Mouse (Mus musculus): ENCODE results near the gene Tgfbr3. TPM values are rescaled to one million over a fixed set of nuclear protein-coding genes. Genes with fewer than 3 reads are reported as not detected.
A peak's percentile ranks its signal among the peaks of the same experiment; 100 is the strongest.

Gene Tgfbr3
- total RNA-seq (2021), result 1 to 10 TPM; 7.8 to 9.9 TPM

DNA sequence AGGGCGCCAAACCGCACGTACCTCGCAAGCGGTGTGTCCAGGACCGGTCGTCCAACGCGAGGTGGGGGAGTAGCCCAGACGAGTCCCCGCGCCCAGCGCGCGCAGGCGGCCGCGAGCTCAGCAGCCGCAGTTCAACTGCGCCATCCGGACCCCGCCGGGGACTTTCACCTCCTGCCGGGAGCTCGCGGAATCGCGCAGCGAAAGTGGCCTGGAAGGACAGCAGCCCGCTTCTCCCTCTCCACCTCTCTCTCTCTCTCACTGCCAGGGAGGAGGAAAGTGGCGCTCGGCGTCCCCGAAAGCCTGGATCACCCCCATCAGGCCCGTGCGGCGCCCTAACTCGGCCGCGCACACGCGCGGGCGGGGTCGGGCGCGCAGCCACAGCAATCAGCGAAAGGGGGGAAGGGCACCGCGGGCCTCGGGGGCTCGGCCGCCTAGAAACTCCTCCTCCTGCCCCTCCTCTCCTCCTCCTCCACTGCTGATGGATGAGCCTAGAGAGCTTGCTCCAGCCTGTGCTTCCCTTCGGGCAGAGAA lies at the start of gene Tgfbr3:
Tgfbr3 (minus strand) TSS at position 396 of the 531 bp plus-strand sequence.
- intact Hi-C loops (cut with DNase I), result loop anchor here (5.0 to 10.0 kb wide), 2 partner anchors 122 to 294 kb away; no protein-coding TSS in a partner anchor
- DNase-seq (ENCODE audit: low spot score in 2 of 2), result peak; percentile 67 to 73

DNA sequence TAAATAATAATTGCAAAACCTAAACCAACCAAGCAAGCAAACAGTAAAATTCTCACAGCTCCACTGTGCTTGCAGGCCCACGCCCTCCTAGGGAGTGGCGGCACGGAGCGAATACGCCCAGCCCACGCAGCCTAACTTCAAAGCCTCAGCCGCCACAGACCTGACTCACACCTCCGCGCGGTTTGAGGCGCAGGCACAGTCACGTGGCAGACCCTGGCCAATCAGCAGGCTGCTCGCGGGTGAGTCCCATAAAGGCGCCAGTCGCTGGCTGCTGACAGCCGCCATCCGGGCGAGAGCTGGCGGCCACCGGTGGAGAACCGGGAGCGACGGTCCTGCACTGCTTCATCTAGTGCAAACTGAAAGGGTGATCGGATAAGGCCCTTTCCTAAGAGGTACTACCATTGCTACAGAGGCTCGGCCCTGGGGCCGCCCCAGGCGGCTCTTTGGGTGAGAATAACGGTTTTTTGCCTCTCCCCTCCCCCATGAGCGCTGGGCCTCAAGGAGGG lies 41.5 kb upstream of the Tgfbr3 start, which contains the start of gene Brdt:
Brdt (plus strand) TSS at position 244 of the 506 bp plus-strand sequence.
- intact Hi-C loops (cut with DNase I), result no loop called here
- DNase-seq (ENCODE audit: low spot score in 2 of 2), result no peak

DNA sequence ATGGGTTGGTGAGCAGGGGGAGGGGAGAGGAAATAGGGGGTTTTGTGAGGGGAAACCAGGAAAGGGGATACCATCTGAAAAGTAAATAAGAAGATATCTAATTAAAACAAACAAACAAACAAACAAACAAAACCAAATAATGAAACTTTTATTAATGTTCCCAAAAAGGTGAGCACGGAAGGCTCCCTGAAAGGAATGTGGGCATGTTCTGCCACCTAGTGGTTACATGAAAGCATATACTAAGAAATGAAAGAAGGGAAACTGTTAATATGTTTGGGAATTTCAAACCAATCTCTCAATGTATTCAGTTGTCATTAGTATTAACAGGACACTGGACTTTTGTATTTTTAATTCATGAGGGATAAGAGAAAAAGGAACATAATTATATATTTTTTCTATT lies 31.3 kb upstream of the Tgfbr3 start:
- DNase-seq (ENCODE audit: low spot score in 2 of 2), result peak; percentile 12 to 28
- intact Hi-C loops (cut with DNase I), result loop anchor here (1.0 kb wide), 2 partner anchors 325 to 330 kb away; no protein-coding TSS in a partner anchor

DNA sequence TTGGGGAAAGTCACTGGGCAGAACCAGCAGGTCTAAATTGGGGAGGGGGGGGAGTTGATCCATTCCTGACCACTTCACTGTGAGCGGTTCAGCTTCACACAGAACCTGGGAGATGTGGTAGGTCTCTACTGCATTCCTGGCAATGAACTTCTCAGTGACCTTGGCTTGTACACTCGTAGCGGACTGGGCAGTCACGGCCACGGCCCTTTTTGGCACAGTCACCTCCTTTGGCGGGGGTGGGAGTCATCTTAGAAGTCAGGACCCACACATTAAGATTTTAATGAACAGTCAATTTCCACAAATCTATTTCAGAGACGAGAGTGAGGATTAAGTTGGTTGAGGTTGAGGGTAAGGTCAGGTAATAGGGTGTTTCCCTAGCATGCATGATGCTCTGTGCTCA lies 27.7 kb upstream of the Tgfbr3 start:
- no peak for DNase-seq (ENCODE audit: low spot score in 2 of 2)
- intact Hi-C loops (cut with DNase I), result no loop called here

DNA sequence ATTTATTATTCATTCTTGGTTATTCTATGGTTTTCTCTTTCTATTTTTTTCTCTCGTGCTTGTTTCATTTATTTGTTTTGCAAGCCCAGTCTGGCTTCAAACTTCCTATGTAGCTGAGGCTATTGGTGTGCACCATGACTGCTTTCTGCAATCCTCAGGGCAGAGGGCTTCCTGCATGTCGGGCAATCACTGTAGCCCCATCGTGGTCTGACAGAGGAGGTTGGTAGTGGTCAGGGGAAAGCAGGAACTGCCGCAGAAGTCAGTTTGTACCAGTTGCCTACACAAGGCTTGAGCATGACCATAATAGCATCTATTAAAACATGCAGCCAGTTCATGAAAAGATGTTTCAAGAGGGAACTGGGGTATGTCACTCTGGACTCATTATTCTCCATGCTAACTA lies 18.0 kb upstream of the Tgfbr3 start:
- DNase-seq (ENCODE audit: low spot score in 2 of 2), result no peak
- intact Hi-C loops (cut with DNase I), result no loop called here

DNA sequence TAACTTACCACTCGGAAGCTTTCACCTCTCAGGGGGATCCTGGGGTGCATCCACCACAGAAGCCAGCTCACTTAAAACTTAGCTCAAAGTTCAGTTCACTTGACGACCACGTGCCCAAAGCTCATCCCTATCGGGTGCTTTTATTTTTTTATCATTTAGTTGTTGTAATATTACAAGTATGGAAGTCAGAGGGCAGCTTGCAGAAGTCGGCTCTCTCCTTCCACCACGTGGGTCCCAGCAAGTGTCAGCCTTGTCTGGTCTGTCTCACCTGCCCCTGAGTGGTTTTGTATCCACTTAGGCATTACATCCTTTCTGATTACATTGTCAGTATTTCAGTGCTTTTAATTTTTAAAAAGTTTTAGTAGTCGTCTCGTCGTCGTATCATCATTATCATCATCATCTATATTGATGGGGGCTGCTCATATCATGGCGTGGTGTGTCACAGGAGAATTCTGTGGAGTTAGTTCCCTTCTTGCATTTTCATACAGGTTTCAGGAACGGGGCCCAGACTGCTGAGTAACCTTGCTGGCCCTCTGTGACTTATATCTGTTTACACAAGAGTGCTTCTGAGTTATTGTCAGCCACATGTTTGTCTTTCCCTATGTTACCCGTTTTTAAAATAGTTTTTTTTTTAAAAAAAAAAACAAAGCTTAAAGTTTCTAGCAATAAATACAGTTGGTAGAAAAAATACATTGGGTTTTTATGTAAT lies 14.8 kb upstream of the Tgfbr3 start:
- no peak for DNase-seq (ENCODE audit: low spot score in 2 of 2)
- intact Hi-C loops (cut with DNase I), result no loop called here

DNA sequence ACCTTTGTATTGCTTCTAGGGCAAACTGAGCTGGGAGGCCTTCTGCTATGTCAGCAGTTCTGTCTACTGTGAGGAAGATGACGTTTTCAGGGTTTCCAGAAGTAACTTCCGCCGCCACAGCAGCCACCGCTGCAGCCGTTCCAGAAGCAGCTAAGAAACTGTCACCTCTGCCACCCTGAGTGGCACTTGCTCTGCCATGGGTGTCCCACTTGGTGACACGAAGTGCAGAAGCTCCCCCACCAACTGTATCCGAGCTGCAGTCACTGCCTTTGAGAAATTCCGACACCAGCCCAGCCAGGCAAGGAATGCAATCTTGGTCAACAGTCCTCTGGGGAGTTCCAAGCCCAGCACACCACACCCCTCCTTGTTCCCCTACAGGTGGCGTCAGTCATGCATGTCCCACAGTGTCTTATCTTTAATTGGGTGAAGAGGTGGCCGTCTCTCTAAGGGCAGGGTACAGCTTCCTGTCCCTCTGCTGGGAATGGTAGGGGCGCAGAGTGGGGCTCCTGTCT lies 14.0 kb upstream of the Tgfbr3 start:
- intact Hi-C loops (cut with DNase I), result no loop called here

DNA sequence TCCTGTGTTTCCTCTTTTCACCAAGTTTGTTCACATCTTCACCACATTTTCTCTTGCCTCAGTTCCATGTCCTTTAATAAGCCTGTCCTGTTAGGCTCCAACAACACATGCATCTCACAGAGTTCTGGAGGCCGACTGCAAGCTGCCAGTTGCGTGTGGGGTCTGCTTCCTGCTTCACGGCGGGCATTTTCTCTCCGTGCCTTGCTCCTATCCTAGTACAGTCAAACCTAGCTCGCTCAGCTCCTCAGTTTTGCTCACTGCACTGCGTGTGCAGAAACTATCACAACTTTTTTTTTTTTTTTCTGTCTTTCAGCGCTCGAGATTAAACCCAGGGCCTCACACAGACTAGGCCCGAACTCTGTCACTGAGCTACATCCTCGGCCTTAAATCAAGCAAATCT lies 9.4 kb upstream of the Tgfbr3 start:
- DNase-seq (ENCODE audit: low spot score in 2 of 2), result no peak
- intact Hi-C loops (cut with DNase I), result no loop called here

More for the DNA sequence above, 14.0 kb upstream of the Tgfbr3 start:
- no peak for DNase-seq (ENCODE audit: low spot score in 2 of 2)

DNA sequence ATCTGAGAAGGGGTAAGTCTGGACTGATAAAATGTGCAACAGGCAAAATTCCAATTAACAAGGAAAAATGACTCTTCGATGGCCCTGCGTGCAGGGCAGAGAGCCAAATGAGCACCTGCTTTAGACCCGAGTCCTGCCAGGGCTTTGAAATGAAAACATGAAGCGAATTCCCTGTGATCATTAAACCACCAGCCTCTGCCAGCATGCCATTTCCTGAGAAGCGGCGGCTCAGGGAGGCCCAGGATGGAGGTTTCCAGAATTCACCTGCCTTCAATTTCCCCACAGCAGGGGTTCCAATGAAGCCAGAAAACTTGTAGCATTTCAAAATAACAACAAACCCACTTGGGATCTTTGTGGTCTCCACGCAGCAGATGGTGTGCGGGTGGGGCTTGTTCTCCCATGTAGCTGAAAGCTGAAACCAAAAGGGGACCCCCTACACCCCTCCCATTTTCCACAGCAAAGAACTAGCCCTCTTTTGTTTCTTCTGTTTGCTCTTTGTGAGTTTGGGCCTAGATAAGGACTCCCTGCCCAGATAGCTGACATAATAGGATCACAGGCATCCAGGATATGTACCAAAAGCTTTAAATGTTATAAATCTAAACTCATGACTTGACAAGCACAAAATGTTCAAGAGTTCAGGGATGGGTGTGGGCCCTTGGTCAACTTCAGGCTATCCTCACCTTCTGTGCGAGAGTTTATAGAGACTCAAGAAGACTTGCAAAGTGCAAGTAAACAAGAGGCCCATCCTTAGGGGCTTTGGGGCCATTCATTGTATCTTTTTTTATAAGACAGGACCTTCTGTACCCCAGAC lies 7.3 kb upstream of the Tgfbr3 start:
- intact Hi-C loops (cut with DNase I), result no loop called here
- DNase-seq (ENCODE audit: low spot score in 2 of 2), result no peak

DNA sequence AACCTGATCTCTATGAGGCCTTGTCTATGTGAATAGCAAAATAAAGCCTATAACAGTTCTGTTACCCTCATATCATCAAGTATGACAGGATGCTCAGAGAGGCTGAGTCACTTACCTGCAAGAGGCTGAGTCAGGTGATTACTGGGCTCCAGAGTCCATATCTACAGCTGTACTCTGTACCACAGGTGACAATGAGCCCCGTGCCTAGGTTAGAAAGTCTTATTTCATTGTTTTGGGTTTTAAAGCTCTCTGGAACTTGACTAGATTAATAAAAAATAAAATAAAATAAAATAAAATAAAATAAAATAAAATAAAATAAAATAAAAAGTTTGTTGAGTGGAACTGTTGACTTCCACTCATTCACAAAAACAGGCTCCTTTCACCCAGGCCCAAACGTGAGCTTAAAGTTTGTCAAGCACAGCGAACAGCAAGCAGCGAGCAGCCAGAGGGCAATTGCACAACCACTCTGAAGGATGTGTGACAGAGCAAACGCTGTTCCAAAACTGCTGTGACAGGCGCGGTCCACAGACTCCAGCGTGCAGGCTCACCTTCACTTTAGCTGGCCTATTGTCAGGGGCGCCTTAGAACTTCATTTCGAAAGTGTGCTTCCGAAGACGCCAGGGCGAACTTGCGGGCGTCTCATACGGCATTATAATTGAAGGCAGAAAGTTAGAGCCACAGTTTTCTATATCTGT lies 6.5 kb upstream of the Tgfbr3 start:
- intact Hi-C loops (cut with DNase I), result no loop called here
- DNase-seq (ENCODE audit: low spot score in 2 of 2), result no peak

DNA sequence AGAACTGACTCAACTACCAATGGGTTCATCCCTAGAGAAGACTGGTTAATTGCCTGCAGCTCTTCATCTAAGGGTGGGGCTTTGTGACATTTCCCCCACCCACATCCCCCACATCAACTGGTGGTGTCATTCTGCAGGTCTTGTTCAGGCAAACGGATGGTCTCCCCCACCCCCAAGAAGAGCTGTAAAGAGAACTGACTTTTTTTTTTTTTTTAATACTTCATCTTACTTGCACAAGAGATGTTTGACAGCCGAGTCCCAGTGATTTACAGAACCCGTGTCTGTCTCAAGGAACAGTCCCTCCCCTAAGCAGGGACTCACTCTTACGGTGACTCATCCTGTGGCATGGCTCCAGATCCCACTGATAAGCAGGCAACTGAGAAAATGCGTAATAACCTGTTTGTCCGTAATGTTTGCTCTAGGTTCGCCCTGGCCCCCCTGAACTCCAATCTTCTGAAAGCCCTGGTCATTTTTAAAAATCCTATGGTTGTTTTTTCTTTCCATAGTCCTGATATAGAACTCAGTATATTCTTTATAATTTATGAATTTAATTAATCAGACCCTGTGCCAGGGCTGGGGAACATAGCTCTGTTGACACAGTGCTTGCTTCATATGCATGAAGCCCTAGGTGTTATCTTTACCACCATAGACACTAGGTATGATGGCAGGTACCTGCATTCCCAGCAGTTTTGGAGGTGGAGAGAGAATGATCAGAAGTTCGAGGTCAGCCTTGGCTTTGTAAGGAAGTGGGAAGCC lies 5.8 kb upstream of the Tgfbr3 start:
- DNase-seq (ENCODE audit: low spot score in 2 of 2), result no peak
- intact Hi-C loops (cut with DNase I), result no loop called here

DNA sequence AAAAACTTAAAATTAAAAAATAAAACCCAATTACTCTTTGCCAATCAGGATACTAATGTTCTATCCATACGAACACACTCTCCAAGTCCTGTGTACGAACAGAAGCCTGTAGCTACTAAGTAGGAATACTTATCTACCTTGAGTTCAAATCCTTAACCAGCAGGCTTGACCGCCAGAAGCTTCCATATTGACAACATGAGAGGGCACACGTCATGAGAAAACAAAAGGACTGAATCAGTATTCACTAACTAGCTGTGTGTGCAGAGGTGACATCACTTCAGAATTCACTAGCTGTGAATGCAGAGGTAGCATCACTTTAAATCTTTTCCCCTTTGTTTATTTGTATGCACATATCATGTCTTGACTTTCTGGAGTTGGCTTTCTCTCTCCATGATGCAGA lies 4.6 kb upstream of the Tgfbr3 start:
- DNase-seq (ENCODE audit: low spot score in 2 of 2), result no peak
- intact Hi-C loops (cut with DNase I), result no loop called here

DNA sequence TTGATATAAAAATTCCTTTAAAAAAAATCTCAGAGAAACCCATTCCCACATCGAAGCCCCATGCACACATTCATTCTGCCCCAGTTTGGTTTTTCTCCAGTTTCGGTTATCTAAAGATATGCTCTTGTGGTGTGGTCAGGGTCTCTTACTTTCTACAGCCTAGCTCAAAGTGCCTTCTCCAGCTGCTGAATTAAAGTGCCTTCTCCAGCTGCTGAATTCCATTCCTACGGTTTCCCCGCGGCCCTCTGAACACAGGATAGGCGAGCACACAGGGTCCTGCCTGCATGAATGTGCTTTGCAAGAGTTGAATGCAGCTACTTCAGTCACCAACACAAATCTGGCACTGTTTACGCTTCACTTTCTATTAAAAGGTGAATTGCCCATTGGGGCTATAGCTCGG lies 557 bp upstream of the Tgfbr3 start:
- DNase-seq (ENCODE audit: low spot score in 2 of 2), result no peak

DNA sequence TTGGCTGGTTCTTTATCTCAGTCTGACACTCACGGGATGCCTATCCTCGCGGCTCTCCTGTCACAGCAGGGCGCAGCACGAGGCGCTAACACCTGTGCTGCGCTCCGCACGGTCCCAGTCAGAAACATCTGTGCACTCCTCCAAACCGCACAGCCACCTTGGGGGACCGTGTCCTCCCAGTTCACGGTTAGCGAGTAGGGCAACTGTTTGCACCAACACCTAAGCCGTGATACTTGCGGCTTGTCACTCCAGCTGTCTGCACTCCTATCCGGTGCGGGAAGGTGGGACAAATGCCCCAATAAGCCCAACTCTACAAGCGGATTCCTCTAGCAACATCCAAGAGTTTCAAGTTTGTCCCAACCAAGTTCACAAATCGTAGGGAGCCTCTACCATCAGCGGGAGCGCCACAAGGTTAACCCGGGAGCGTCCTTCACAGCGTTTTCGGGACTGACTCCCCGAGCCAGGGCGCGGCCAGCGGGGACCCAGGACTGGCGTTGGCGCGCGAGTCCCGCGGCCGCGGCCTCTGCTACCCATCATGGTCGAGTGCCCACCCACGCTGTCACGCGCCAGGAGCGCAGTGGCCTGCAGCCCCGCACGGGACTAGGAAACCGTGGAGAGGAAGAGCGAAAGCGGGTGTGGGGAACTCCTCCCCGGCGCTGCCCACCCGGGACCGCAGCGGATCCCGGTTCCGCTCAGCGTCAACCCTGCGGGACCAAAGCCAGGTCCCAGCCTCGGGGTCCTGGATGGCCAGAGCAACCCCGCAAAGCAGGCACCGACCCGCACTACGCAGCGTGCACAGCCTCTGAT lies 799 bp downstream of the Tgfbr3 start:
- peak in 1 of 2 experiments; percentile 41 for DNase-seq (ENCODE audit: low spot score in 2 of 2)
- intact Hi-C loops (cut with DNase I), result loop anchor here (5.0 to 10.0 kb wide), 2 partner anchors 121 to 294 kb away; no protein-coding TSS in a partner anchor

More for the DNA sequence above, 557 bp upstream of the Tgfbr3 start:
- intact Hi-C loops (cut with DNase I), result loop anchor here (5.0 to 10.0 kb wide), 2 partner anchors 123 to 295 kb away; no protein-coding TSS in a partner anchor

DNA sequence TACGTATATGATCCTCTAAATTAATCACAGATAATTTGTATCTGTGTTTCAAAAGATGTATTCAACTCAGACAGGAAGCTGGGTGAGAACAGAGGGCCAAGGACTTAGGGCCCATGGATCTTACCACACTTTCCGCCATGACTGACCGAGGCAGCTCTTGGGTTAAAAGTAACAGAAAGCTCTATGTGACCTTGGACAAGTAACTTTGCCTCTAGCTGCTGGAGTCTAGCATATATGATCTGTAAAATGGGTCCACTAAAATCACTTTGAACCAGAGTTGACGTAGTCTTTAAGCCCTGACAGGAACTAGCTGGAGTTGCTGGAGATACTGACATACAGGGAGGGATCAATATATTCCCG lies 1.5 kb downstream of the Tgfbr3 start:
- intact Hi-C loops (cut with DNase I), result loop anchor here (5.0 to 10.0 kb wide), 2 partner anchors 121 to 293 kb away; no protein-coding TSS in a partner anchor

DNA sequence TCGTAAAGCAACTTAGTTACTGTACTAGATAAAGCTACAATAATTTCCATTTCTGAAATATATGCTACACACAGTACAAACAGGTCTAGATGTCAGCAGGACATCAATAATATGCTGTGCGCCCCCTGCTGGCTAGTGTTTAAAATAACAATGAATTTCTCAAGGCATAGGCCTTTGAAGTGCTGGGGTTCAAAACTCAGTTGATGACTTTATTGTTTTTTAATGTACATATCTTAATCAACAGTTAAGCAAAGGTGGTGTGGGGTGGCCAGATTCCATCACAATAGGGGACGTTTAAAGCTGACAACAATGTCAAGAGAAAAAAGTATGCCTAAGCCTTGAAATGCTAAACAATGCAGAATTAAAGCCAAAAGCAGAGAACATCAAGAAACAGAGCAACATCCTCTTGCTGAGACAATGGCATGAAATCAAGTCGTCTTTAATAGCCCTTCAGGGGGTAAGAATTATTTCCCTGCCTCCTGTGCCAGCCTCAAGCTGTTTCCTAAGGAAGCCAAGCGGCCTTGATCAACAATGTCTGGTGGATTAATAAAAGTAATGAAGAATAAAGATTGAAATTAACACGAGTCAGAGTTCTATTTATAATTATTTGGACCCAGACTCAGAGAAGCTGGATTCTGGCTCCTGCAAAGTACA lies 2.0 kb downstream of the Tgfbr3 start:
- peak; percentile 27 to 35 for DNase-seq (ENCODE audit: low spot score in 2 of 2)
- intact Hi-C loops (cut with DNase I), result loop anchor here (5.0 to 10.0 kb wide), 2 partner anchors 120 to 293 kb away; no protein-coding TSS in a partner anchor

More for the DNA sequence above, 1.5 kb downstream of the Tgfbr3 start:
- DNase-seq (ENCODE audit: low spot score in 2 of 2), result no peak

DNA sequence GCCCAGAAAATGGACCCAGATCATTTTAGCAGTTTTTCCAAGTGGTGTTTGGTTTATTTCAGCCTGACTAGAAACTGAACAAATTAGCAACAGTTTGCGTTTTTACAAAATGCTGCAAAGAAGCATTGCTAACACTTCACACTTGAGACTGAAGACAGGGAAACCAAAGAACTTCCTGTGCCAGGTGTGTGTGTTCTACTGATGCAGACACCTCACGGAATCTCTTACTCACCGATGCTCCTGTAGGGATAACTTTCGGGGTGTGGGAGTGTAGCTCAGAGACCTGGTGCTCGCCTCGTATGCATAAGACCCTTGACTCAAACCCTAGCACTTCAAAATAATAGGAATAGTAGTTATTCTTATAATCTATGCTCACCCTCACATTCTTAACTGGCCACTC lies 3.9 kb downstream of the Tgfbr3 start:
- DNase-seq (ENCODE audit: low spot score in 2 of 2), result no peak
- intact Hi-C loops (cut with DNase I), result loop anchor here (5.0 to 10.0 kb wide), 2 partner anchors 118 to 291 kb away; no protein-coding TSS in a partner anchor
